Mouse (Mus musculus): Measurements from ENCODE around the gene Prpf4b. TPM values are rescaled to one million over a fixed set of nuclear protein-coding genes. Genes with fewer than 3 reads are reported as not detected.
"Not testable (repeated sequence)": the region's sequence is repeated elsewhere in the genome, so short reads cannot be mapped to it uniquely, and the experiment has no call there.

Prpf4b gene
- 51.2 and 62.5 TPM in 2 replicates for polyA plus RNA-seq (2016; fragmentation: Nextera tagmentation; extraction: Ambion mirVana)

- Histone ChIP-seq H3K36me3 (peaks cover 8% of the 10 kb centered on the region), H3K4me1 (peaks cover 21% of the 10 kb centered on the region), H3K27ac (peak within 1 kb of the TSS; percentile 97), H3K9me3 (replicated peaks) (no peaks in the 10 kb centered on the region), H3K4me3 (peak within 1 kb of the TSS; percentile 85), H3K27me3 (ENCODE audit: low read depth, poor library complexity, severe bottlenecking) (no peaks in the 10 kb centered on the region)
- DNase-seq (ENCODE audit: low spot score) = peak; percentile 94
- 1% methylated on average over 40 of the region's 40 CpGs for WGBS
These were observed at the start of gene Prpf4b for GRCm38 (mm10) chr13:34875166-34875710. TSS of gene Prpf4b (plus strand) at chr13:34875302.

- no peaks in the 10 kb centered on the region; the same call in 1 of the 2 replicates for H3K4me1 ChIP-seq
- H3K27ac ChIP-seq = no peak overlapping the region
- H3K4me3 ChIP-seq = no peak overlapping the region
- no peak for DNase-seq (ENCODE audit: low spot score)
- no peaks in the 10 kb centered on the region for H3K9me3 ChIP-seq (replicated peaks)
- WGBS = 84% methylated on average over 3 of the region's 3 CpGs
- no peaks in the 10 kb centered on the region for H3K27me3 ChIP-seq (ENCODE audit: low read depth, poor library complexity, severe bottlenecking)
- no peaks in the 10 kb centered on the region for H3K36me3 ChIP-seq
These were observed 48.1 kb upstream of the Prpf4b start for GRCm38 (mm10) chr13:34826760-34827690.

- no peak for DNase-seq (ENCODE audit: low spot score)
- Histone ChIP-seq H3K27me3 (ENCODE audit: low read depth, poor library complexity, severe bottlenecking) (no peaks in the 10 kb centered on the region), H3K36me3 (no peaks in the 10 kb centered on the region), H3K27ac (0 out of 2 replicates have a peak overlapping the region, but pooled peaks have one; percentile 30), H3K4me3 (no peak overlapping the region), H3K9me3 (replicated peaks) (no peaks in the 10 kb centered on the region), H3K4me1 (no peaks in the 10 kb centered on the region; the same call in 1 of the 2 replicates)
- WGBS = 75% methylated on average over 10 of the region's 10 CpGs
These were observed 46.9 kb upstream of the Prpf4b start for GRCm38 (mm10) chr13:34827988-34828882.

GRCm38 (mm10) chr13:34842851-34843250, 32.3 kb upstream of the Prpf4b start:
- 88% methylated on average over 4 of the region's 4 CpGs for WGBS
- no peak for DNase-seq (ENCODE audit: low spot score)
- H3K4me3 ChIP-seq = no peak overlapping the region
- no peaks in the 10 kb centered on the region for H3K27me3 ChIP-seq (ENCODE audit: low read depth, poor library complexity, severe bottlenecking)
- no peak overlapping the region for H3K27ac ChIP-seq
- H3K36me3 ChIP-seq = no peaks in the 10 kb centered on the region
- no peaks in the 10 kb centered on the region for H3K4me1 ChIP-seq
- no peaks in the 10 kb centered on the region for H3K9me3 ChIP-seq (replicated peaks)

GRCm38 (mm10) chr13:34850759-34851158, 24.3 kb upstream of the Prpf4b start:
- 82% methylated on average over 3 of the region's 3 CpGs for WGBS
- Histone ChIP-seq H3K27me3 (ENCODE audit: low read depth, poor library complexity, severe bottlenecking) (no peaks in the 10 kb centered on the region), H3K27ac (no peak overlapping the region), H3K36me3 (no peaks in the 10 kb centered on the region), H3K9me3 (replicated peaks) (peaks cover 12% of the 10 kb centered on the region; the same call in 1 of the 2 replicates), H3K4me3 (no peak overlapping the region), H3K4me1 (no peaks in the 10 kb centered on the region)
- DNase-seq (ENCODE audit: low spot score) = no peak

GRCm38 (mm10) chr13:34851191-34851784, 23.8 kb upstream of the Prpf4b start:
- Histone ChIP-seq H3K27me3 (ENCODE audit: low read depth, poor library complexity, severe bottlenecking) (no peaks in the 10 kb centered on the region), H3K36me3 (no peaks in the 10 kb centered on the region), H3K9me3 (replicated peaks) (peaks cover 12% of the 10 kb centered on the region; the same call in 1 of the 2 replicates), H3K27ac (no peak overlapping the region), H3K4me3 (no peak overlapping the region), H3K4me1 (no peaks in the 10 kb centered on the region)
- 72% methylated on average over 5 of the region's 5 CpGs for WGBS
- DNase-seq (ENCODE audit: low spot score) = no peak

- WGBS = 47% methylated on average over 2 of the region's 2 CpGs
These were observed 17.6 kb upstream of the Prpf4b start for GRCm38 (mm10) chr13:34857526-34857925.

GRCm38 (mm10) chr13:34859406-34859805, 15.7 kb upstream of the Prpf4b start:
- WGBS = 92% methylated on average over 5 of the region's 5 CpGs
- Histone ChIP-seq H3K27ac (no peak overlapping the region), H3K4me1 (no peaks in the 10 kb centered on the region), H3K27me3 (ENCODE audit: low read depth, poor library complexity, severe bottlenecking) (no peaks in the 10 kb centered on the region), H3K4me3 (no peak overlapping the region), H3K9me3 (replicated peaks) (peaks cover 3% of the 10 kb centered on the region; the same call in 1 of the 2 replicates), H3K36me3 (no peaks in the 10 kb centered on the region)
- no peak for DNase-seq (ENCODE audit: low spot score)

More at GRCm38 (mm10) chr13:34857526-34857925, 17.6 kb upstream of the Prpf4b start:
- peak; percentile 33 for DNase-seq (ENCODE audit: low spot score)
- peaks cover 12% of the 10 kb centered on the region; the same call in 1 of the 2 replicates for H3K9me3 ChIP-seq (replicated peaks)
- H3K27me3 ChIP-seq (ENCODE audit: low read depth, poor library complexity, severe bottlenecking) = no peaks in the 10 kb centered on the region
- H3K27ac ChIP-seq = no peak overlapping the region
- no peaks in the 10 kb centered on the region for H3K36me3 ChIP-seq
- no peak overlapping the region for H3K4me3 ChIP-seq
- H3K4me1 ChIP-seq = no peaks in the 10 kb centered on the region

GRCm38 (mm10) chr13:34861166-34861565, 13.9 kb upstream of the Prpf4b start:
- H3K27ac ChIP-seq; H3K36me3 ChIP-seq; H3K4me3 ChIP-seq; DNase-seq (ENCODE audit: low spot score); H3K4me1 ChIP-seq; H3K27me3 ChIP-seq (ENCODE audit: low read depth, poor library complexity, severe bottlenecking); H3K9me3 ChIP-seq (replicated peaks): not testable (repeated sequence)
- WGBS = 49% methylated on average over 5 of the region's 8 CpGs

GRCm38 (mm10) chr13:34864420-34865169, 10.5 kb upstream of the Prpf4b start:
- Histone ChIP-seq H3K9me3 (replicated peaks) (no peaks in the 10 kb centered on the region), H3K4me1 (no peaks in the 10 kb centered on the region), H3K4me3 (no peak overlapping the region), H3K27me3 (ENCODE audit: low read depth, poor library complexity, severe bottlenecking) (no peaks in the 10 kb centered on the region), H3K36me3 (no peaks in the 10 kb centered on the region), H3K27ac (no peak overlapping the region)
- no peak for DNase-seq (ENCODE audit: low spot score)
- 51% methylated on average over 7 of the region's 7 CpGs for WGBS

- H3K27ac ChIP-seq = peak overlapping the region; percentile 97
- H3K9me3 ChIP-seq (replicated peaks) = no peaks in the 10 kb centered on the region
- no peaks in the 10 kb centered on the region for H3K27me3 ChIP-seq (ENCODE audit: low read depth, poor library complexity, severe bottlenecking)
- peaks cover 2% of the 10 kb centered on the region for H3K36me3 ChIP-seq
- peak overlapping the region; percentile 85 for H3K4me3 ChIP-seq
- WGBS = 3% methylated on average over 45 of the region's 45 CpGs
- peaks cover 21% of the 10 kb centered on the region for H3K4me1 ChIP-seq
- peak; percentile 94 for DNase-seq (ENCODE audit: low spot score)
These were observed 1.1 kb upstream of the Prpf4b start for GRCm38 (mm10) chr13:34873801-34874681.

All from limb, embryonic 10.5 days (tissue).